Mouse (Mus musculus): Measurements from ENCODE around the gene Slc39a11. TPM values are rescaled to one million over a fixed set of nuclear protein-coding genes. Genes with fewer than 3 reads are reported as not detected.

Gene Slc39a11
- total RNA-seq, 2 experiments from 2014 or later = 12.4 to 13.3 TPM

- intact Hi-C loops (cut with DNase I) = no loop called here
- TF ChIP-seq CTCF (IDR thresholded peaks at IDR 0.05) = no peak
- Histone ChIP-seq H3K4me3 (0 out of 2 replicates have a peak overlapping the region, but pooled peaks have one; percentile 6), H3K27ac (0 out of 2 replicates have a peak overlapping the region, but pooled peaks have one; percentile 8)
- no peak for DNase-seq (ENCODE audit: extremely low spot score in 1 of 2, low spot score in 2 of 2)
These were observed 1.5 kb upstream of the Slc39a11 start for GRCm38 (mm10) chr11:113651206-113651906.

- intact Hi-C loops (cut with DNase I) = loop anchor here (1.0 to 2.0 kb wide), 2 partner anchors 35 to 162 kb away; partner anchors contain the start of genes D11Wsu47e and Fam104a
- DNase-seq (ENCODE audit: extremely low spot score in 1 of 2, low spot score in 2 of 2) = no peak
These were observed 1.1 kb downstream of the Slc39a11 start, which contains the start of gene Cog1 for GRCm38 (mm10) chr11:113648690-113649352. Cog1 (plus strand) TSS chr11:113649169.

GRCm38 (mm10) chr11:113648152-113648551 is 1.7 kb downstream of the Slc39a11 start:
- intact Hi-C loops (cut with DNase I) = loop anchor here (2.0 kb wide), 1 partner anchor 163 kb away; no protein-coding TSS in a partner anchor
- H3K27ac ChIP-seq = no peak overlapping the region
- peak; percentile 100 for TF ChIP-seq CTCF (IDR thresholded peaks at IDR 0.05)

More at GRCm38 (mm10) chr11:113648690-113649352, 1.1 kb downstream of the Slc39a11 start, which contains the start of gene Cog1:
- peak within 1 kb of the TSS; percentile 99 for H3K27ac ChIP-seq
- no peak for TF ChIP-seq CTCF (IDR thresholded peaks at IDR 0.05)
- peak within 1 kb of the TSS; percentile 99 for H3K4me3 ChIP-seq

GRCm38 (mm10) chr11:113645181-113645580 is 4.7 kb downstream of the Slc39a11 start:
- intact Hi-C loops (cut with DNase I) = no loop called here
- no peak; the same call in 1 of the 2 replicates for TF ChIP-seq CTCF (IDR thresholded peaks at IDR 0.05)

More at GRCm38 (mm10) chr11:113648152-113648551, 1.7 kb downstream of the Slc39a11 start:
- H3K4me3 ChIP-seq = no peak overlapping the region
- DNase-seq (ENCODE audit: extremely low spot score in 1 of 2, low spot score in 2 of 2) = peak; percentile 78 to 86

GRCm38 (mm10) chr11:113638680-113639079 is 11.2 kb downstream of the Slc39a11 start:
- intact Hi-C loops (cut with DNase I) = no loop called here
- no peak for TF ChIP-seq CTCF (IDR thresholded peaks at IDR 0.05)
- DNase-seq (ENCODE audit: extremely low spot score in 1 of 2, low spot score in 2 of 2) = no peak
- H3K4me3 ChIP-seq = no peak overlapping the region
- no peak overlapping the region for H3K27ac ChIP-seq

More at GRCm38 (mm10) chr11:113645181-113645580, 4.7 kb downstream of the Slc39a11 start:
- no peak for DNase-seq (ENCODE audit: extremely low spot score in 1 of 2, low spot score in 2 of 2)
- H3K27ac ChIP-seq = no peak overlapping the region
- H3K4me3 ChIP-seq = no peak overlapping the region

GRCm38 (mm10) chr11:113634699-113635121 is 15.2 kb downstream of the Slc39a11 start:
- H3K27ac ChIP-seq = no peak overlapping the region
- no peak overlapping the region for H3K4me3 ChIP-seq
- intact Hi-C loops (cut with DNase I) = loop anchor here (5.0 kb wide), 1 partner anchor 457 kb away; no protein-coding TSS in a partner anchor
- no peak for TF ChIP-seq CTCF (IDR thresholded peaks at IDR 0.05)
- no peak for DNase-seq (ENCODE audit: extremely low spot score in 1 of 2, low spot score in 2 of 2)

GRCm38 (mm10) chr11:113633398-113633797 is 16.5 kb downstream of the Slc39a11 start:
- no peak for TF ChIP-seq CTCF (IDR thresholded peaks at IDR 0.05)
- intact Hi-C loops (cut with DNase I) = loop anchor here (5.0 kb wide), 1 partner anchor 456 kb away; no protein-coding TSS in a partner anchor
- DNase-seq (ENCODE audit: extremely low spot score in 1 of 2, low spot score in 2 of 2) = no peak
- H3K4me3 ChIP-seq = no peak overlapping the region
- H3K27ac ChIP-seq = no peak overlapping the region

GRCm38 (mm10) chr11:113632303-113632702 is 17.6 kb downstream of the Slc39a11 start:
- intact Hi-C loops (cut with DNase I) = loop anchor here (5.0 kb wide), 1 partner anchor 455 kb away; no protein-coding TSS in a partner anchor
- no peak for DNase-seq (ENCODE audit: extremely low spot score in 1 of 2, low spot score in 2 of 2)
- H3K27ac ChIP-seq = no peak overlapping the region
- TF ChIP-seq CTCF (IDR thresholded peaks at IDR 0.05) = no peak
- H3K4me3 ChIP-seq = no peak overlapping the region

- TF ChIP-seq CTCF (IDR thresholded peaks at IDR 0.05) = no peak
- intact Hi-C loops (cut with DNase I) = loop anchor here (5.0 kb wide), 1 partner anchor 455 kb away; no protein-coding TSS in a partner anchor
- DNase-seq (ENCODE audit: extremely low spot score in 1 of 2, low spot score in 2 of 2) = no peak
- H3K27ac ChIP-seq = no peak overlapping the region
- no peak overlapping the region for H3K4me3 ChIP-seq
These were observed 18.0 kb downstream of the Slc39a11 start for GRCm38 (mm10) chr11:113631862-113632261.

GRCm38 (mm10) chr11:113631302-113631701 is 18.6 kb downstream of the Slc39a11 start:
- Histone ChIP-seq H3K4me3 (no peak overlapping the region), H3K27ac (no peak overlapping the region)
- DNase-seq (ENCODE audit: extremely low spot score in 1 of 2, low spot score in 2 of 2) = no peak
- no peak for TF ChIP-seq CTCF (IDR thresholded peaks at IDR 0.05)
- intact Hi-C loops (cut with DNase I) = loop anchor here (5.0 kb wide), 1 partner anchor 454 kb away; no protein-coding TSS in a partner anchor

- Histone ChIP-seq H3K27ac (no peak overlapping the region), H3K4me3 (no peak overlapping the region)
- no peak for DNase-seq (ENCODE audit: extremely low spot score in 1 of 2, low spot score in 2 of 2)
- peak; percentile 62 for TF ChIP-seq CTCF (IDR thresholded peaks at IDR 0.05)
- intact Hi-C loops (cut with DNase I) = loop anchor here (5.0 kb wide), 1 partner anchor 453 kb away; no protein-coding TSS in a partner anchor
These were observed 19.2 kb downstream of the Slc39a11 start for GRCm38 (mm10) chr11:113630642-113631041.
